Mouse (Mus musculus): ENCODE measurements around the gene Krt17.
"Not testable (repeated sequence)": the region's sequence is repeated elsewhere in the genome, so short reads cannot be mapped to it uniquely, and the experiment has no call there.

Krt17 gene

GRCm38 (mm10) chr11:100260514-100261234, at the start of gene Krt17:
Krt17 (minus strand) TSS chr11:100261029.
- no peak for DNase-seq (ENCODE audit: low read depth)

GRCm38 (mm10) chr11:100308672-100309071, 47.8 kb upstream of the Krt17 start:
- DNase-seq (ENCODE audit: low read depth): not testable (repeated sequence)

GRCm38 (mm10) chr11:100307900-100308299, 47.1 kb upstream of the Krt17 start:
- no peak for DNase-seq (ENCODE audit: low read depth)

DNA sequence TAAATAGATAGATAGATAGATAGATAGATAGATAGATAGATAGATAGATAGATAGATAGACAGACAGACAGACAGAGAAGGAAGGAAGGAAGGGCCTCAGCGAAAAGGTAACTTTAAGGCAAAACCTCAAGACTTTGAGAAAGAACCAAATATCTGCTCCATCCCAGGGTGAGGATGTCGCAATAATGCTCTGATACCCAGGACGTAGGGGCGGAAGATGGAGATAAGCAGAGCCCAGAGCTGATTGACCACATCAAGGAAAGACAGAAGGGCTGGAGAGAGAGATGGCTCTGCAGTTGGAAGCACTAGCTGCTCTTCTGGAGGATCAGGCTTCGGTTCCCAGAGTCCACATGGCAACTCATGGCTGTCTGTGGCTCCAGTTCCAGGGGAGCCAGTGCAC, 40.5 kb upstream of the Krt17 start:
- no peak for DNase-seq (ENCODE audit: low read depth)

DNA sequence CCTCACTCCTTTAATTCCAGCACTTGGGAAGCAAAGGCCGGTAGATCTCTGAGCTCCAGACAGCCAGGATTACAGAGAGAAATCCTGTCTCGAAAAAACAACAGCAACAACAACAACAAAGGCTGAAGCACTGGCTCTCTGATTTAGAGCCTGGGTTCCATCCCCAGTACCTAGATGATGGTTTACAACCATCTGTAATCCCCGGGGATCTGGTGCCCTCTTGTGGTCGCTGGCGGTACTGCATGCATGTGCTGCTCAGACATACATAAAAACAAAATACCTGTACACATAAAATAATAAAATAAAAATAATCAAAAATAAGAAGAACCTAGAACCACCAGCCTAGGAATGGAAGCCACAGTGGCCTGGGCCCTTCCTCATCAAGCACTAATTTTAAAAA, 39.5 kb upstream of the Krt17 start:
- DNase-seq (ENCODE audit: low read depth): peak; percentile 51

DNA sequence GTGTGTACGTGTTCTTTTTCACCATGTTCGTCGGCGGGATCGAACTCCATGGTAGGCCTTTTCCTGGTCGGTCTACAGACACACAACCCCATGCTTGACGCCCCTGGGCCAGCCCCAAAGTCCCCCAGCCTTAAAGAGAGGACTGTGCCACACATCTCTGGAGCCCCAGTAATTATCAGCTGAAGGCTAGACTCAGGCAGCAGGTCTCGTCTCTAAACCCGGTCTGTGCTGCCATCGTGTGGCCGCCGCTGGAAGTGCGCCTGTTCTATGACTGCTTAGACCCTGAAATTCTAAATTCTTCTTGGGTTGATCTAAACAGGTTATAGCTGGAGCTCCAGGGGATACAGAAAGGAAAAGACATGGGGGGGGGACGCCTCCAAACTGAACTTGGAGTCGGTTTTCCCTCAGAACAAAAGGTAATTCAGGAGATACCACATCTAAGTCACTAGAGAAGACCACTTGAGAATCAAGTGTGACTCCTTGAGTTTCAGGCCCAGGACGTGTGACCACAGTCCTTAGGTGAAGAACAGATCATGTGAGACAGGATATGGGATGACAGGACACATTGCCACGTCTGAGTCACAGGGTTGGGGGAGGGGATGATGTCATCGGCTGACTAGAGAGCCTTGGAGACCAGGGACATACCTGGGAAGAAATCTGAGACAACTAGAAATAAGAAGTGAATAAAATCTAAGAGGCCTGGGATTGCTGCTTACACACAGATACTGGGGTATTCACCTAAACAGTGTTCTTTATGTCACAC, 37.6 kb upstream of the Krt17 start:
- DNase-seq (ENCODE audit: low read depth): peak; percentile 63

- no peak for DNase-seq (ENCODE audit: low read depth)
Observed at GRCm38 (mm10) chr11:100297801-100298200, 37.0 kb upstream of the Krt17 start.

DNA sequence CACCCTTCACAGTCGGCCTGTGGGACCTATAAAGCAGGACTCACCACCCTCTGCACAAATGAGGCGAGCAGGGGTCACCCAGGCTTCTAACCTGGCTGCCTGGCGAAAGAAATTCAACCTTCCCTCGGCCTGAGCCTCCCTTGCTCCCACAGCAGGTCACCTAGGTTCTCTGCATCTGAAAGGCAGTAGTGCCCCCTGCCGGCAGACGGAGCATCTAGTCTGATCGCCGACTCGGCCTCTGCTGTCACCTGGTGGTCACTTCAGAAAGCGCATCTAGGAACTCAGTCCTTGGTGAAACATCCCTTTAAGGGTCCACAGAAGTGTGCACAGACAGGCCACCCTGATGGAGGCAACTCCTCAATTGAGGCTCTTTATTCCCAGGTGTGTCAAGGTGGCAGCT, 34.5 kb upstream of the Krt17 start:
- peak; percentile 67 for DNase-seq (ENCODE audit: low read depth)

- no peak for DNase-seq (ENCODE audit: low read depth)
Observed at GRCm38 (mm10) chr11:100292884-100293283, 32.1 kb upstream of the Krt17 start.

DNA sequence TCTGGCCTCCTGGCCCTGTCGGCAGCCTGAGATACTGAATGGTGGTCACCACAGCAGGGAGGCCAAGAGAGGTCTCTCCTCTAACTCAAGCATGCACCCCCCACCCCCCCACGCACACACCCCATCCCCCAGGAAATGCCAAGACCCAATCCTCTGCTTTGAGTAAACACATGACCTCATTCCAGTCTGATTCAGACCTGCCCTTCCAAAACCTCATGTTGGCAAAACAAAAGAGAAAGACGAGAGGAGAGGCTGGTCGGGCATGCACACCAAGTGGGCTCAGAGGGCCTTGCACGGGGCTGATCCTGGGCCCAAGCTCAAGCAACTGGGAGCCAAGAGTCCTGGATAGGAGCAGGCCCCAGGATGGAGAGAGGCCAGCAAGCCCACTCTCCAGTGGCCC, 29.4 kb upstream of the Krt17 start:
- DNase-seq (ENCODE audit: low read depth): no peak

DNA sequence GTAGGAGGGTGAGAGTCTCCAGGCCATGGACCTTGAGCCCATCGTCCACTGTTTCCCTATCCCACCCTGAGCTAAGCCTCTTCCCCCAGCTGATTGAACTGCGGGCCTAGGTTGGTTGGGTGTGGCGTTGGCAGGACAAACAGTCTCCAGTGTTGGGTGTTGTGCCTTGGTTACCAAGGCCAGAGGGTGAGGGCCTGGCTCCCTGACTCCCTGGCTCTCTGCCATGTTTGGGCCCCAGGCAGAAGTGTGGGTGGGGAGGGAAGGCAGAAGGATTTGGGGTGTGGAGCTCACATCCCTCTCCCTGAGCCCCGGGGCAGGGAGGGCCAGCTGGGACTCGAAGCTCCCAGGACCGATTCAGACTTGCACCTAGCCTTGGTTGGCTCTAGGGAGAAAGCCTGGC, 28.1 kb upstream of the Krt17 start:
- no peak for DNase-seq (ENCODE audit: low read depth)

DNA sequence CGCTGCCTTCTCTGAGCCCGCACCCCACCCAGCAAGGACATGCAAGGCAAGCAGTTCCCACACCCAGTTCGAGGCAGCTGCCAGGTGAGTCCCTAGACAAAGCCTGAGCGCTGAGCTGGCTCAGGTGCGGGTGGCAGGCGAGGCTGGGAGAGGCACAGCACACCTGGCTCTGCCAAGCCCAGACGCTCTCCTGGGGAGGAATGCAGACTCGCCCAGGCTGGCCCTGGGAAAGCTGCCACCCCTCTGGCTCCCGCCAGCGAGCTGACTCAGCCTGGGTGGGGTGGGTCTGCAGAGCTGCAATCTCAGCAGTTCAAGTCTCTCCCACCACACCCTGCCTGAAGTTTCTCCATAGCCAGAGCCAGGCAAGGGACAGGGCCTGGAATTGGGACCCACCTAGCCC, 26.2 kb upstream of the Krt17 start:
- no peak for DNase-seq (ENCODE audit: low read depth)

- no peak for DNase-seq (ENCODE audit: low read depth)
Observed at GRCm38 (mm10) chr11:100284988-100285387, 24.2 kb upstream of the Krt17 start.

- DNase-seq (ENCODE audit: low read depth): peak; percentile 60
Observed at GRCm38 (mm10) chr11:100282549-100282948, 21.7 kb upstream of the Krt17 start.

- peak; percentile 66 for DNase-seq (ENCODE audit: low read depth)
Observed at GRCm38 (mm10) chr11:100281596-100282544, 21.0 kb upstream of the Krt17 start.

- DNase-seq (ENCODE audit: low read depth): no peak
Observed at GRCm38 (mm10) chr11:100278759-100279158, 17.9 kb upstream of the Krt17 start.

DNA sequence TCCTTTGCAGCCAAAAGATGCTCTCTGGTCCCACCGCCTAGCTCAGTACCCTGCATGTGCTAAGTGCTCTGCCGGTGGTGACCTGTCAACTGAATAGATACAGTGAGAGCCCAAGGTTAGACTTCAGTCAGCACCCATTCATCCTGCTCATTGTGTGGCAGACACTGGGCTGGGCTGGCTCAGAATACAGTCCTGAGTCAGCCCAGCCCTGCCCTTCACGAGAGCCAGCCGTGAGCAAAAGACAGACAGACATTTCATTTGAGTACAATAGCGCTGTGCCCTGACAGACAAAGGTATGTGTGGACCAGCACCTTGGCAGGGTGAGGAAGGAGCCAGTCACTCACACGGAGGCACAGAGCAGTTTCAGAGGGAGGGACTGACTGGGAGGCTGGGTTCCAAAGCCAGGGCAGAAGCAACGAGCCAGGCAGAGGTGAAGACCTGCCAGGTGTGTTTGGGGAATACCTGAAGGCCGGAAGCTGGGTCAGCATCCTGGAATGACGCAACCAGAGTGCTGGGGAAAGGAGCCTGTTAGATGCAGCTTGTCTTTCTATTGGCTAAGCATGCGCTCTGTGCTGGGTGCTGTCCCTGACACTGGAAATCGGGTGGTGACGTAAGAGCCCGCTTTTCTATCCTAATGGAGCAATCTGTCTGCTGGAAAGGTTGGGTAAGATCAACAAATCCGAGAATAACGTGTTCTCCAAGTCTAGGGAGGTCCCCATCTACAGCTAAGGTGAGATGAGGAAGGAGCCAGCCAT, 17.1 kb upstream of the Krt17 start:
- no peak for DNase-seq (ENCODE audit: low read depth)

DNA sequence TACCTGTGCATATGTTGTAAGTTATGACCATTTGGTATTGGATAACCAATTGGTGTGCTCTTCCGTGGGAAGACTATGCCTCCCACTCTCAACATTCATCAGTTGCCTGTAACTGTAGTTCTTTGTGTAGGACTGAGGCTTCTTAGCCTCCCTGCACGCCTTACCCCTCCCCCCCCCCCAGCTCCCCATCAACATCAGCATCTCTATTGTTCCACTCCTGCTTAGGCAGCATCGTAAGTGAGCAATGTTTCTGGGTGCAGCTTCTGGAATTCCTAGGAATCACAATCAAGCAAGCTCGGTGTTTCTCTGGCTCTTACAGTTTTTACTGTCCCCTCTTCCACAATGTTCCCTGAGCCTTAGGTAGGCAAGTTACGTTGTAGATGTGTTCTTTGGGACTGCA, 14.6 kb upstream of the Krt17 start:
- no peak for DNase-seq (ENCODE audit: low read depth)

DNA sequence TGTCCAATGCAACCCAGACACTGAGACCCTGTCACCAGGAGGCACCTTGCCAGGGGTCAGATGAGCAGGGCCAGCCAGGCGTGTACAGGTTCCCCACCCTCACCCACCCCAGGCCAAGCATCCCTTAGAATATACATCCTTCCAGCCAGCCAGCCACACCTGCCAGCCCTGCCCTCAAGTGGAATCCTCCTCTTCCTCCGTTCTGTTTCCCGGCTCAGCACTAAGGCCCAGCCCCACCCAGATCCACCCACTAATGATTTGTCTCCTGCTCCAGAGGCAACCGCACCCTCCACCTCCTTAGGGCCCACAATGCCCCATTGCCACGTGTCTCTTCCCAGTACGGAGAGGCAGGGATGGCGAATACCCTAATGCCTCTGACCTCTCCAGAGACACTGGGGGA, 13.9 kb upstream of the Krt17 start:
- DNase-seq (ENCODE audit: low read depth): no peak

GRCm38 (mm10) chr11:100271878-100272277, 11.0 kb upstream of the Krt17 start:
- DNase-seq (ENCODE audit: low read depth): no peak

- no peak for DNase-seq (ENCODE audit: low read depth)
Observed at GRCm38 (mm10) chr11:100269821-100270332, 9.0 kb upstream of the Krt17 start, which contains the start of gene Krt42. Krt42 (minus strand) TSS chr11:100269871.
